Mouse (Mus musculus) liver, embryonic 12.5 days (tissue): ENCODE data around the gene Bicc1. TPM values are rescaled to one million over a fixed set of nuclear protein-coding genes. Genes with fewer than 3 reads are reported as not detected.

Experiments
- ATAC-seq: fragments of 200-750 bp; cut with Nextera tagmentation; 2 replicates; pipeline ENCODE4 v1.8.0; 2017; ENCODE audit warnings: moderate number of reproducible peaks, mild to moderate bottlenecking, moderate library complexity
- H3K27ac ChIP-seq: fragments of 300-500 bp; sonication (generic); 2 replicates; pipeline ENCODE4 v1.5.1; 2016; ENCODE audit warnings: mild to moderate bottlenecking
- H3K27me3 ChIP-seq: fragments of 300-500 bp; sonication (generic); replicated peaks from 2 replicates; pipeline ENCODE4 v1.6.1; 2016; ENCODE audit warnings: mild to moderate bottlenecking, moderate library complexity
- H3K36me3 ChIP-seq: fragments of 300-500 bp; sonication (generic); 2 replicates; pipeline ENCODE4 v1.6.1; 2016; ENCODE audit warnings: mild to moderate bottlenecking, moderate library complexity
- H3K4me1 ChIP-seq: fragments of 300-500 bp; sonication (generic); 2 replicates; pipeline ENCODE4 v1.6.1; 2016
- H3K4me2 ChIP-seq: fragments of 300-500 bp; sonication (generic); 2 replicates; pipeline ENCODE4 v1.6.1; 2016; ENCODE audit warnings: mild to moderate bottlenecking, moderate library complexity
- H3K4me3 ChIP-seq: fragments of 300-500 bp; sonication (generic); 2 replicates; pipeline ENCODE4 v1.5.1; 2016; ENCODE audit warnings: mild to moderate bottlenecking, moderate library complexity
- H3K9ac ChIP-seq: fragments of 300-500 bp; sonication (generic); 2 replicates; pipeline ENCODE4 v1.6.1; 2016; ENCODE audit warnings: mild to moderate bottlenecking, moderate library complexity
- H3K9me3 ChIP-seq: fragments of 300-500 bp; sonication (generic); replicated peaks from 2 replicates; pipeline ENCODE4 v1.6.1; 2016; ENCODE audit warnings: mild to moderate bottlenecking, moderate library complexity
- WGBS: fragments of 180-500 bp; shearing (Covaris S2); methylation state at CpG from one replicate; pipeline ENCODE4 v1.1.7; 2016; ENCODE audit not compliant: insufficient replicate concordance; 5-methylcytosine and 5-hydroxymethylcytosine counted together
- polyA plus RNA-seq: library from polyadenylated mRNA; unstranded; fragments of >200 nt; fragmentation: Nextera tagmentation; extraction: Ambion mirVana; gene quantifications from 2 replicates; pipeline ENCODE4 v1.2.1, GENCODE M21; 2016

The Bicc1 gene
- polyA plus RNA-seq, 1 experiment from 2014 or later, result 4.9 TPM

DNA sequence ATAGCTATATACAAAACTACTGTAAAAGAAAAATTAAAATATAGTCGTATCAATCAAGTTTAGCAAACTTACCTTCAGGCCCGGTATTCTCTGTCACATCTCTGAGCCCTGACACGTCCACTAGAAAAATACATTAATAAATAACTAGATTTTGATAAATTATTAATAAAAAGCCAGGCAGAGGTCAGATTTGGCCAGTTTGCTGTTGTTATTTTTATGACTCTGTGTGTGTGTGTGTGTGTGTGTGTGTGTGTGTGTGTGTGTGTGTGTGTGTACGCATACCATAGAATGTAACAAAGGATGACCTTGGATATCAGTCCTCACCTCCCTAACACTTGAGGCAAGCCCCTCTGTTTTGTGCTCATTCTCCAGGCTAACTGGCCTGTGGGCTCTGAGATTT, 22.4 kb upstream of the Bicc1 start:
- no peak overlapping the region for H3K27ac ChIP-seq
- no peak for ATAC-seq
- no peak overlapping the region for H3K4me2 ChIP-seq
- H3K9ac ChIP-seq, result no peak overlapping the region
- no peaks in the 10 kb centered on the region for H3K36me3 ChIP-seq
- peaks cover 12% of the 10 kb centered on the region; the same call in 1 of the 2 replicates for H3K4me1 ChIP-seq
- WGBS, result 80% methylated on average over 4 of the region's 4 CpGs
- H3K27me3 ChIP-seq, result no peaks in the 10 kb centered on the region
- no peak overlapping the region for H3K4me3 ChIP-seq
- peaks cover 7% of the 10 kb centered on the region; the same call in 1 of the 2 replicates for H3K9me3 ChIP-seq

DNA sequence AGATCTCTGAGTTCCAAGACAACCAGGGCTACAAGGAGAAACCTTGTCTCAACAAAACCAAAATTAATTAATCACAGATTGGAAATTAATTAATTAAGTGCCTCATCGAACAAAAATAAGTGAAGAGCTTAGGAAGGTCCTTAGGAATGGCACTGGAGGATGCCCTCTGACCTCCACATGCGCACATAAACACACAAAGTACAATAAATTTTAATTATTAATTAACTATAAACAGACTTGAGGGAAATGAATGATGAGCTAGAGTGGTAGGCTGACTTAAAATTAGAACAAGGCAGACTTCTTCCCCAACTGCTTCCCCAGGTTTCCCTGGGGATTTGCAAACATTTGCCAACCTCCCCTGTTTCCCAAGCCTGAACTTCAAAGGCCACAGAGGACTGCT, 21.6 kb upstream of the Bicc1 start:
- Histone ChIP-seq H3K4me2 (no peak overlapping the region), H3K27ac (no peak overlapping the region), H3K9ac (no peak overlapping the region), H3K9me3 (peaks cover 7% of the 10 kb centered on the region; the same call in 1 of the 2 replicates), H3K4me1 (peaks cover 12% of the 10 kb centered on the region; the same call in 1 of the 2 replicates), H3K36me3 (no peaks in the 10 kb centered on the region), H3K4me3 (no peak overlapping the region), H3K27me3 (no peaks in the 10 kb centered on the region)
- 56% methylated on average over 2 of the region's 2 CpGs for WGBS
- ATAC-seq, result no peak

DNA sequence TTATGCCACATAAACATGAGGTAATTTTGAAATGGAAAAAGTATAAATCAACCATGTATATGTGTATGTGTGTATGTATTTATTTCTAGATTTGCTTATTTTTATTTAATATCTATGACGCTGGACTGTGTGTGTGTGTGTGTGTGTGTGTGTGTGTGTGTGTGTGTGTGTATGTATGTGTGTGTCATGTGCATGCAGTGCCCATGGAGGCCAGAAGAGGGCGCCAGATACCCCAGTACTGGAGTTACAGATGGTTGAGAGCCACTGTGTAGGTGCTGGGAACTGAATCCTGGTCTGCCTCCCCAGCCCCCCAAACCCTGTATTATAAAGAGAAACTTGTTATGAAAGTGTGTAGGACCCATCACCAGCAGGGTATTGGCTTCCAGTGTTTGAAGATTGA, 20.6 kb upstream of the Bicc1 start:
- no peak for ATAC-seq
- no peaks in the 10 kb centered on the region for H3K27me3 ChIP-seq
- H3K4me1 ChIP-seq, result peaks cover 12% of the 10 kb centered on the region; the same call in 1 of the 2 replicates
- 49% methylated on average over 2 of the region's 2 CpGs for WGBS
- no peak overlapping the region for H3K9ac ChIP-seq
- H3K27ac ChIP-seq, result no peak overlapping the region
- peaks cover 7% of the 10 kb centered on the region for H3K9me3 ChIP-seq
- H3K36me3 ChIP-seq, result no peaks in the 10 kb centered on the region
- H3K4me3 ChIP-seq, result no peak overlapping the region
- H3K4me2 ChIP-seq, result no peak overlapping the region

DNA sequence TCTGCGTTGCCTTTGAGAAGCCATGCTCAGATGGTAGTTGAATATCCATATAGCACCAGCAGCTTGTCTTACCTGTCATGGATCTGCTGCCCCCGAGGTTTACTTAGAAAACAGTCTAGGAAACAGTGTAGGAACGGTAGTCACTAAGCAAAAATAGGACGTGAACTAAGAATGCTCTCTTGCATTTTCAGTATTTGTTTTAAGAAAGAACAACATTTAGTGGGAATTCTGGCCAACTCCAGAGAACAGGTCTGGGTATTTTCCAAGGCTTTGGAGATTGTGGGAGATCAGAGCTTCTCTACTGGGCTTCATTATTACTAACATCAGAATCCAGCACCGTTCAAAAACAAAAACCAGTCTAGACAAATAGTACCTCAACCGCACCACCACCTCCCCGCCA, 17.7 kb upstream of the Bicc1 start:
- ATAC-seq, result no peak
- Histone ChIP-seq H3K27me3 (no peaks in the 10 kb centered on the region), H3K4me3 (no peak overlapping the region), H3K27ac (no peak overlapping the region), H3K9me3 (peaks cover 12% of the 10 kb centered on the region), H3K4me1 (no peaks in the 10 kb centered on the region), H3K4me2 (no peak overlapping the region), H3K36me3 (no peaks in the 10 kb centered on the region), H3K9ac (no peak overlapping the region)
- WGBS, result 69% methylated on average over 7 of the region's 7 CpGs

DNA sequence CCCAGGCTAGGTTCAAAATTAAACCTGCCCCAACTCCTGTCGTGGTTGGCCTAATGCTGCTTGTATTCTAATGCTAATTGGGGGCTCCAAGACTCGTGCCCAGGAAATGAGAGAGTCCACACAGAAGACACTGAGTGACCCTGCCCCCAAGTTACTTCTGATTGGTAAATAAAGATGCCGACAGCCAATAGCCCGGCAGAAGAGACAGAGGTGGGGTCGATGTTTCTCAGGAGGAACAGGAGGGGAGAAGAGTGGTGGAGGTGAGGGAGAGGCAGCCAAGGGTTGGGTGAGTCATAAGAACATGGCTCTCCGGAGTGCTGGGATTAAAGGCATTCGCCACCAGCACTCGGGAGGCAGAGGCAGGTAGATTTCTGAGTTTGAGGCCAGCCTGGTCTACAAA, 16.8 kb upstream of the Bicc1 start:
- Histone ChIP-seq H3K9me3 (peaks cover 12% of the 10 kb centered on the region), H3K4me2 (no peak overlapping the region), H3K4me3 (no peak overlapping the region), H3K27me3 (no peaks in the 10 kb centered on the region), H3K36me3 (no peaks in the 10 kb centered on the region), H3K27ac (no peak overlapping the region), H3K9ac (no peak overlapping the region), H3K4me1 (no peaks in the 10 kb centered on the region)
- WGBS, result 67% methylated on average over 8 of the region's 8 CpGs
- ATAC-seq, result no peak

DNA sequence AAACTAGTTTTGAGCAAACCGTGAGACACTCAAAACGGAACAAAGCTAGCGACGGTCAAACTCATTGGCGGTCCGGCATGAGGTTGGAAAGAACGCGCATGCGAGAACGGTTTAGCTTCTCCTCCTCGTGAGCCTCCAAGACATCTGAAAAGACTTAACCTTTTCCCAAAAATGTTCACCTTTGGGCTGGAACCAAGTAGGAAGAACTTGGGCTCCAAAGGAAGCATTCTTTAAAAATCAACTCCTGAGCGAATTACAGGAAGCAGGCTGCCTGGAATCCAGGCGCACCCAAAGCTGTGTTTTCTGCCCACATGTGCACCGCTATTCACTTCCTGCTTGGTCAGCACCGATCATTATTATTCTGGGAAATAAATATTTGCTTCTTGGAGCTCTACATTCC, 15.8 kb upstream of the Bicc1 start:
- no peaks in the 10 kb centered on the region for H3K36me3 ChIP-seq
- WGBS, result 83% methylated on average over 15 of the region's 15 CpGs
- H3K27ac ChIP-seq, result no peak overlapping the region
- H3K4me2 ChIP-seq, result no peak overlapping the region
- H3K4me1 ChIP-seq, result no peaks in the 10 kb centered on the region
- peaks cover 9% of the 10 kb centered on the region for H3K9me3 ChIP-seq
- no peaks in the 10 kb centered on the region for H3K27me3 ChIP-seq
- H3K9ac ChIP-seq, result no peak overlapping the region
- H3K4me3 ChIP-seq, result no peak overlapping the region
- ATAC-seq, result no peak

DNA sequence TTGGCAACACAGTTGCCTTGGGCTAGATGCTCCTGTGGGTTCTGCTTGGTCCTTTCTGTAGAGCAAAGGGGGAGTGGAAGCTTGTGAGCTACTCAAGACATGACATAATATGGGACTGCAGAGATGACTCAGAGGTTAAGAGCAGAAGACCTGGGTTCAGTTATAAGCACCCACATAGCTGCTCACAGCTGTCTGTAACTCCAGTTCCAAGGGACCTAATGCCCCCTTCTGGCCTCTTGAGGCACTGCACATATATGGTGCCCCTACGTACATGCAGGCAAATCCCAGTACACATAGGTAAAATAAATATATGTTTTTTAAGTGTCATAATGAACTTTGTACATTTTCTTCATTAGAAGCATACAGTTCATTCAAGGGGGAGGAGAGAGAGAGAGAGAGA, 11.9 kb upstream of the Bicc1 start:
- Histone ChIP-seq H3K4me3 (no peak overlapping the region), H3K27ac (no peak overlapping the region), H3K27me3 (no peaks in the 10 kb centered on the region), H3K4me1 (no peaks in the 10 kb centered on the region), H3K9ac (no peak overlapping the region), H3K9me3 (peaks cover 5% of the 10 kb centered on the region; the same call in 1 of the 2 replicates), H3K4me2 (no peak overlapping the region), H3K36me3 (no peaks in the 10 kb centered on the region)
- WGBS, result 85% methylated on average over 1 of the region's 1 CpGs
- ATAC-seq, result no peak

DNA sequence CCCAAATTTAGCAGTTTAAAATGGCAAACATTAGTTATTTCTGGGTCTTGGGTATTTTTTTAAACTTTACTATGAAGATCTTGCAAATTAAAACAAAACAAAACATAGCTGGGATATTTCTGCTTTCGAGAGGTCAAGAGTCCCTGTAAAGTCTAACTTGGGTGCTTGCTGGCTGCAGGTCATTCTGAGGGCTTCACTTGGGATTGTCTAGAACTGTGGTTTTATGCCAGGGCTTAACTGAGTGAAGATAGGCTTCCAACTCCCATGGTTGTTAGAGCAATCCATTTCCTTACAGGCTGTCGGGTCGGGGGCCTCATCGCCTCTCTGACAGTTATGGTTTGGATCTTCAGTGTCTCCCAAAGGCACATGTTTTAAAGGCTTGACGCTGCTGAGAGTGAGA, 11.3 kb upstream of the Bicc1 start:
- no peak overlapping the region for H3K4me2 ChIP-seq
- H3K27me3 ChIP-seq, result no peaks in the 10 kb centered on the region
- H3K9me3 ChIP-seq, result peaks cover 5% of the 10 kb centered on the region; the same call in 1 of the 2 replicates
- WGBS, result 77% methylated on average over 5 of the region's 5 CpGs
- no peak overlapping the region for H3K9ac ChIP-seq
- no peak overlapping the region for H3K4me3 ChIP-seq
- H3K27ac ChIP-seq, result no peak overlapping the region
- H3K36me3 ChIP-seq, result no peaks in the 10 kb centered on the region
- no peak for ATAC-seq
- no peaks in the 10 kb centered on the region for H3K4me1 ChIP-seq

DNA sequence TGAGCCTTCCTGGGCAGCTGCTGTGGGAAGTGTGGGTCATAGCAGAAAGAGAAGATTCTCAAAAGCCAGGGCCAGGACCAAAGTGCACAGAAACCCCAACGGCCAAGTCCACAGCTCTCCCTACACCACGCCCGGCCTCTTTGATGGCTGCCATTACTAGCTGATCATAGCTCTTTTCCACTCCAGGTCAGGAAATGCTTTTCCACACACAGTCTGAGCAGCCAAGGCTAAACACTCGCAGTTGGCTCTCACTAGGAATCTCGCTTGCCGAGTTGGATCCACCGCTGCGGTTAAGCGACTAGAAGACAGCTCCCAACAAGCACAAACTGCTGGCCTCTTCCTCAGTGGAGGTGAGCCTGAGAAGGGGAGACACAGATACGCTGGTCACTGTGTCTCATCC, 10.3 kb upstream of the Bicc1 start:
- Histone ChIP-seq H3K27me3 (no peaks in the 10 kb centered on the region), H3K4me1 (no peaks in the 10 kb centered on the region), H3K4me3 (no peak overlapping the region), H3K27ac (no peak overlapping the region), H3K9me3 (0 out of 2 replicates have a peak, but pooled peaks cover 5% of the 10 kb centered on the region), H3K9ac (no peak overlapping the region), H3K4me2 (no peak overlapping the region), H3K36me3 (no peaks in the 10 kb centered on the region)
- WGBS, result 76% methylated on average over 10 of the region's 10 CpGs
- no peak for ATAC-seq

DNA sequence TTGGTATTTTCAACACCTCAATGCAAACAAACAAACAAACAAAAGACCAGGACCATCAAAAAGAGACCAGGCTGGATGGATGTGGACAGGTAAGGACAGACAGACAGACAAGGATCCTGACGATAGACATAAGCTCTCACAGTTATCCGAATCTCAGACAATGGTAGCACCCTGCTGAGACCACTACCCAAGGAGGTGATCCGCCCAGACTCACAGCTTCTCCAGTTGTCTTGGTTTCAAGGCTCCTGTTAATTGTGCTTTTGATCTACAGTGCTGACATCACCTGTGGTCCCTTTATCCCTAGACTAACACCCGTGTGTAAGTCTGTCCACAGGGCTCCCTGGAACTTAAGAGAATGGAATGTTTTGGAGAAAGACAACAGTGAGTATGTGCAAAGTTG, 9.7 kb upstream of the Bicc1 start:
- H3K27me3 ChIP-seq, result no peaks in the 10 kb centered on the region
- H3K4me3 ChIP-seq, result no peak overlapping the region
- 0 out of 2 replicates have a peak, but pooled peaks cover 5% of the 10 kb centered on the region for H3K9me3 ChIP-seq
- no peak for ATAC-seq
- no peaks in the 10 kb centered on the region for H3K36me3 ChIP-seq
- no peak overlapping the region for H3K9ac ChIP-seq
- H3K4me2 ChIP-seq, result no peak overlapping the region
- 36% methylated on average over 4 of the region's 4 CpGs for WGBS
- no peak overlapping the region for H3K27ac ChIP-seq
- no peaks in the 10 kb centered on the region for H3K4me1 ChIP-seq

DNA sequence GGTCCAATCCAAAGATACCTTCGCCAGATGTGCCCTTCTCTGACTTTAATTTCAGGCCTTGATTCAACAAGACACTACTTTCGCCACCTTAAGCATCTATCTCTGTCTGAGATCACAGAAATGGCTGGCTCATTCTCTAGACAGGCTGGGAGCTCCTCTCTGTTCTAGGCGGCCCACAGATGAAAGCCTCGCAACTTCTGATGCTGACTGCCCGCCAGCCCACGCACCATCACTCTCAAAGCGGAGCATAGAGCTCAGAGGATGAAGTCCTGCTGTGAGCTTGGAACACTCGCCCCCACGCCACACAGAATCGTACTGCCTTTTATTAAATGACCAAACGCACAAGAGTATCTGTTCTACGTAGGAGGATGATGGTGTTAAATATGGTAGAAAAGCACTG, 949 bp upstream of the Bicc1 start:
- no peaks in the 10 kb centered on the region for H3K4me1 ChIP-seq
- peaks cover 49% of the 10 kb centered on the region for H3K27me3 ChIP-seq
- H3K9ac ChIP-seq, result no peak overlapping the region
- ATAC-seq, result no peak
- H3K4me3 ChIP-seq, result no peak overlapping the region
- no peaks in the 10 kb centered on the region for H3K9me3 ChIP-seq
- WGBS, result 66% methylated on average over 12 of the region's 12 CpGs
- H3K36me3 ChIP-seq, result no peaks in the 10 kb centered on the region
- no peak overlapping the region for H3K4me2 ChIP-seq
- no peak overlapping the region for H3K27ac ChIP-seq

DNA sequence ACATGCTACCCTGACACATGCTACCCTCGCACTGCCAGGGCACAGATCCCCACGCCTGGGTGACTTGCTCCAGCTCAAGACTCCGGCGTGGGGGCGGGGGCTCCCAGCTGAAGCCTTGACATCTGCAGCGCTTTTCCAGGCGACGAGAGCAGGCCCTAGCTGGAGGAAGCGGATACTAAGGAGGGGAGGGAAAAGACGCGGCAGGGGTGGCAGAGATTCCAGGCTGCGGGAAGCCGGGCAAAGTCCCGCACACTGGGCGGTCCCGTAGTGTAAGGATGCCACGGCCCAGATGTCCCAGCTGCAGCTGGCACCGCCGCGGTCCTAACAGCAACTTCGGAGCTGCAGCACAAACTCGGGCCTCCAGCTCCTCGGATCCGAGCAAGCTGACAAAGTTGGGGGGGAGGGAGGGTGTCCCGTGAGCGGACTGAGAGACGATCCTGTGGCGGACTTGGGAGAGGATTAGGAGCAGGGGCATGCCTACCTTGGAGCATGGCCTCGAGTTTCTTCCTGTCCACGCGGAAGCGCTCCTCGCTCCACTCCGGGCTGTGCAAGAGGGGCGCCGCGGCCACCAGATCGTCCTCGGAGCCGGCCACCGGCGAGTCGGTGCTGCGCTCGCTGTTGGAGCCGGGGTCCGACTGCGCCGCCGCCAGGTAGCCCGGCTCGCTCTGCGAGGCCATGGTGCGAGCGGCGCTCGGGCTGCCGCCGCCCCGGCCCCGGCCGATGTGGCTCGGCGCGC, 392 bp downstream of the Bicc1 start:
- 0 out of 2 replicates have a peak overlapping the region, but pooled peaks have one; percentile 50 for H3K9ac ChIP-seq
- no peaks in the 10 kb centered on the region for H3K36me3 ChIP-seq
- peak; percentile 49 for ATAC-seq
- 2% methylated on average over 54 of the region's 65 CpGs for WGBS
- H3K27me3 ChIP-seq, result peaks cover 49% of the 10 kb centered on the region
- H3K4me1 ChIP-seq, result no peaks in the 10 kb centered on the region
- peak overlapping the region; percentile 54 for H3K4me3 ChIP-seq
- peak overlapping the region; percentile 60 for H3K4me2 ChIP-seq
- H3K9me3 ChIP-seq, result no peaks in the 10 kb centered on the region
- no peak overlapping the region for H3K27ac ChIP-seq

DNA sequence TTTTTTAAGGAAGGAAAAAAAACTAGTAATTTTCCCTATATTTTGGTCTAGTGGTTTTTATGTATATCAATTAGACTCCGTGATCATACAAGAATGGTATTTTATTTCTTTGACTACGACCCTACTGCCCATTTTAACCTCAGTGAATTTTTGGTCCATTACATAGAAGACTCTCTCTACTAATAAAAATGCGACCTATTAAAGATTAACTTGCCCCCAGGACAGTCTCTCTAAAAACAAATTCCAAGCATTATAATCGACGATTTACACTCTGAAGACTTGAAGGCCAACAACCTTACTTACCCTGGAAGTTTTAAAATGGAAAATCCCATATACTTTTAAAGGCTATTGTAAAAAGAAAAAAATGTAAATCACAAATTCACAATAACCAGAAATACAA, 2.9 kb downstream of the Bicc1 start:
- ATAC-seq, result no peak
- Histone ChIP-seq H3K36me3 (no peaks in the 10 kb centered on the region), H3K9me3 (no peaks in the 10 kb centered on the region), H3K4me1 (no peaks in the 10 kb centered on the region), H3K4me3 (no peak overlapping the region), H3K27me3 (peaks cover 41% of the 10 kb centered on the region), H3K9ac (no peak overlapping the region), H3K27ac (no peak overlapping the region), H3K4me2 (no peak overlapping the region)
- WGBS, result 64% methylated on average over 5 of the region's 5 CpGs
